Mouse (Mus musculus) midbrain, embryonic 10.5 days (tissue): ENCODE measurements around the gene Gm49673. TPM values are rescaled to one million over a fixed set of nuclear protein-coding genes. Genes with fewer than 3 reads are reported as not detected.
"Not testable (repeated sequence)": the region's sequence is repeated elsewhere in the genome, so short reads cannot be mapped to it uniquely, and the experiment has no call there.

Experiments used
- DNase-seq: peaks from one replicate; pipeline ENCODE4 v3.0.0-alpha.2; 2017; ENCODE audit warnings: low spot score
- H3K27ac ChIP-seq: fragments of 300-500 bp; sonication (generic); replicated peaks from 2 replicates; pipeline ENCODE4 v1.5.1; 2016; ENCODE audit warnings: mild to moderate bottlenecking
- H3K27me3 ChIP-seq: fragments of 300-500 bp; sonication (generic); 2 replicates; pipeline ENCODE4 v1.6.1; 2016; ENCODE audit warnings: low read depth, mild to moderate bottlenecking; ENCODE audit not compliant: poor library complexity, severe bottlenecking
- H3K36me3 ChIP-seq: fragments of 300-500 bp; sonication (generic); 2 replicates; pipeline ENCODE4 v1.6.1; 2016; ENCODE audit warnings: mild to moderate bottlenecking, moderate library complexity
- H3K4me1 ChIP-seq: fragments of 300-500 bp; sonication (generic); 2 replicates; pipeline ENCODE4 v1.6.1; 2016
- H3K4me3 ChIP-seq: fragments of 300-500 bp; sonication (generic); 2 replicates; pipeline ENCODE4 v1.5.1; 2016; ENCODE audit warnings: mild to moderate bottlenecking, moderate library complexity
- H3K9me3 ChIP-seq: fragments of 300-500 bp; sonication (generic); replicated peaks from 2 replicates; pipeline ENCODE4 v1.6.1; 2016; ENCODE audit warnings: mild to moderate bottlenecking
- WGBS: fragments of 180-500 bp; shearing (Covaris S2); methylation state at CpG from one replicate; pipeline ENCODE4 v1.1.7; 2016; 5-methylcytosine and 5-hydroxymethylcytosine counted together
- polyA plus RNA-seq: library from polyadenylated mRNA; unstranded; fragments of >200 nt; fragmentation: Nextera tagmentation; extraction: Ambion mirVana; gene quantifications from 2 replicates; pipeline ENCODE4 v1.2.1, GENCODE M21; 2016

The Gm49673 gene
- polyA plus RNA-seq, 1 experiment from 2014 or later, result 0.21 TPM

GRCm38 (mm10) chr17:8124586-8124985, 23.0 kb downstream of the Gm49673 start:
- DNase-seq, H3K4me1 ChIP-seq, H3K27me3 ChIP-seq, H3K9me3 ChIP-seq, H3K36me3 ChIP-seq, H3K4me3 ChIP-seq, H3K27ac ChIP-seq: not testable (repeated sequence)
- 100% methylated on average over 1 of the region's 6 CpGs for WGBS

GRCm38 (mm10) chr17:8122974-8123373, 24.6 kb downstream of the Gm49673 start:
- WGBS, result no CpG with 5 or more reads among the region's 3 CpGs

GRCm38 (mm10) chr17:8116928-8117327, 30.7 kb downstream of the Gm49673 start:
- H3K36me3 ChIP-seq, H3K4me1 ChIP-seq, DNase-seq, H3K27me3 ChIP-seq, H3K27ac ChIP-seq, H3K9me3 ChIP-seq, H3K4me3 ChIP-seq: not testable (repeated sequence)
- no CpG with 5 or more reads among the region's 6 CpGs for WGBS

More at GRCm38 (mm10) chr17:8122974-8123373, 24.6 kb downstream of the Gm49673 start:
- not testable (repeated sequence) for H3K4me3 ChIP-seq, H3K27me3 ChIP-seq, H3K36me3 ChIP-seq, H3K27ac ChIP-seq, H3K4me1 ChIP-seq, DNase-seq, H3K9me3 ChIP-seq

- H3K27me3 ChIP-seq, H3K4me1 ChIP-seq, H3K36me3 ChIP-seq, H3K9me3 ChIP-seq, DNase-seq, H3K27ac ChIP-seq, H3K4me3 ChIP-seq: not testable (repeated sequence)
- 78% methylated on average over 6 of the region's 11 CpGs for WGBS
Measured at GRCm38 (mm10) chr17:8116378-8116777, 31.2 kb downstream of the Gm49673 start.

GRCm38 (mm10) chr17:8112199-8112598, 35.4 kb downstream of the Gm49673 start:
- WGBS, result no CpG with 5 or more reads among the region's 1 CpGs
- not testable (repeated sequence) for H3K4me1 ChIP-seq, H3K4me3 ChIP-seq, H3K36me3 ChIP-seq, H3K27ac ChIP-seq, H3K9me3 ChIP-seq, DNase-seq, H3K27me3 ChIP-seq

- not testable (repeated sequence) for H3K27me3 ChIP-seq, H3K27ac ChIP-seq, DNase-seq, H3K4me1 ChIP-seq, H3K4me3 ChIP-seq, H3K36me3 ChIP-seq, H3K9me3 ChIP-seq
- 32% methylated on average over 4 of the region's 6 CpGs for WGBS
Measured at GRCm38 (mm10) chr17:8101297-8101609, 46.3 kb downstream of the Gm49673 start.

- not testable (repeated sequence) for H3K4me1 ChIP-seq, H3K27me3 ChIP-seq, H3K27ac ChIP-seq, DNase-seq, H3K4me3 ChIP-seq, H3K36me3 ChIP-seq, H3K9me3 ChIP-seq
- 33% methylated on average over 6 of the region's 26 CpGs for WGBS
Measured at GRCm38 (mm10) chr17:8100405-8101296, 46.9 kb downstream of the Gm49673 start.

- H3K36me3 ChIP-seq, H3K4me3 ChIP-seq, H3K9me3 ChIP-seq, DNase-seq, H3K27ac ChIP-seq, H3K4me1 ChIP-seq, H3K27me3 ChIP-seq: not testable (repeated sequence)
- whole genome bisulfite sequencing, result 81% methylated on average over 4 of the region's 5 CpGs
Measured at GRCm38 (mm10) chr17:8096199-8096598, 51.4 kb downstream of the Gm49673 start.

- not testable (repeated sequence) for H3K36me3 ChIP-seq, H3K4me3 ChIP-seq, H3K27me3 ChIP-seq, H3K4me1 ChIP-seq, DNase-seq, H3K27ac ChIP-seq, H3K9me3 ChIP-seq
- WGBS, result 65% methylated on average over 3 of the region's 5 CpGs
Measured at GRCm38 (mm10) chr17:8095653-8096052, 51.9 kb downstream of the Gm49673 start.

GRCm38 (mm10) chr17:8092537-8093526, 54.8 kb downstream of the Gm49673 start:
- not testable (repeated sequence) for H3K4me3 ChIP-seq, H3K9me3 ChIP-seq, DNase-seq, H3K4me1 ChIP-seq, H3K27ac ChIP-seq, H3K27me3 ChIP-seq, H3K36me3 ChIP-seq
- 81% methylated on average over 4 of the region's 18 CpGs for WGBS

- WGBS, result 91% methylated on average over 14 of the region's 14 CpGs
- H3K36me3 ChIP-seq, DNase-seq, H3K4me3 ChIP-seq, H3K9me3 ChIP-seq, H3K27ac ChIP-seq, H3K27me3 ChIP-seq, H3K4me1 ChIP-seq: not testable (repeated sequence)
Measured at GRCm38 (mm10) chr17:8091320-8091719, 56.3 kb downstream of the Gm49673 start.

GRCm38 (mm10) chr17:8069847-8070246, 77.7 kb downstream of the Gm49673 start:
- not testable (repeated sequence) for H3K27ac ChIP-seq, H3K27me3 ChIP-seq, H3K36me3 ChIP-seq, H3K4me3 ChIP-seq, H3K9me3 ChIP-seq, H3K4me1 ChIP-seq, DNase-seq
- 72% methylated on average over 2 of the region's 2 CpGs for WGBS

- not testable (repeated sequence) for H3K36me3 ChIP-seq, H3K4me3 ChIP-seq, H3K27me3 ChIP-seq, DNase-seq, H3K4me1 ChIP-seq, H3K9me3 ChIP-seq, H3K27ac ChIP-seq
- WGBS, result 50% methylated on average over 2 of the region's 3 CpGs
Measured at GRCm38 (mm10) chr17:8056637-8057138, 90.9 kb downstream of the Gm49673 start.
